Mouse (Mus musculus) liver, embryonic 13.5 days (tissue): ENCODE measurements at regions not wholly inside any gene's neighbourhood (a gene's known extent, or its start where the extent isn't known, plus 50 kb on each side); places are given as distances from the start of the nearest gene placed in this dataset.
"Not testable (repeated sequence)": the region's sequence is repeated elsewhere in the genome, so short reads cannot be mapped to it uniquely, and the experiment has no call there.

Experiments used
- ATAC-seq: fragments of 200-750 bp; cut with Nextera tagmentation; 2 replicates; pipeline ENCODE4 v1.8.0; 2017; ENCODE audit warnings: low read depth, mild to moderate bottlenecking, moderate number of reproducible peaks, moderate library complexity
- DNase-seq: peaks from one replicate; pipeline ENCODE4 v3.0.0; 2022
- H3K27ac ChIP-seq: fragments of 300-500 bp; sonication (generic); 2 replicates; pipeline ENCODE4 v1.5.1; 2015; ENCODE audit warnings: moderate library complexity, mild to moderate bottlenecking, inconsistent platforms
- H3K27me3 ChIP-seq: fragments of 300-500 bp; sonication (generic); 2 replicates; pipeline ENCODE4 v1.6.1; 2015; ENCODE audit warnings: mild to moderate bottlenecking, inconsistent platforms
- H3K36me3 ChIP-seq: fragments of 300-500 bp; sonication (generic); 2 replicates; pipeline ENCODE4 v1.6.1; 2015; ENCODE audit warnings: mild to moderate bottlenecking, inconsistent platforms
- H3K4me1 ChIP-seq: fragments of 300-500 bp; sonication (generic); replicated peaks from 2 replicates; pipeline ENCODE4 v1.6.1; 2015; ENCODE audit warnings: inconsistent platforms
- H3K4me2 ChIP-seq: fragments of 300-500 bp; sonication (generic); 2 replicates; pipeline ENCODE4 v1.6.1; 2015; ENCODE audit warnings: inconsistent platforms, mild to moderate bottlenecking, moderate library complexity
- H3K4me3 ChIP-seq: fragments of 300-500 bp; sonication (generic); replicated peaks from 2 replicates; pipeline ENCODE4 v1.5.1; 2015; ENCODE audit warnings: mild to moderate bottlenecking, inconsistent platforms
- H3K9ac ChIP-seq: fragments of 300-500 bp; sonication (generic); 2 replicates; pipeline ENCODE4 v1.6.1; 2015; ENCODE audit warnings: mild to moderate bottlenecking, inconsistent platforms
- H3K9me3 ChIP-seq: fragments of 300-500 bp; sonication (generic); replicated peaks from 2 replicates; pipeline ENCODE4 v1.6.1; 2016; ENCODE audit warnings: inconsistent platforms
- WGBS: fragments of 180-500 bp; shearing (Covaris S2); methylation state at CpG from one replicate; pipeline ENCODE4 v1.1.7; 2015; ENCODE audit not compliant: insufficient replicate concordance; 5-methylcytosine and 5-hydroxymethylcytosine counted together

GRCm38 (mm10) chr17:47250001-47250400 is 118.7 kb upstream of the Mrps10 start:
- H3K27ac ChIP-seq = no peak overlapping the region
- ATAC-seq = no peak
- DNase-seq = no peak
- H3K4me3 ChIP-seq = no peak overlapping the region
- H3K27me3 ChIP-seq = no peaks in the 10 kb centered on the region
- H3K4me1 ChIP-seq = no peaks in the 10 kb centered on the region; the same call in 1 of the 2 replicates
- no peaks in the 10 kb centered on the region for H3K9me3 ChIP-seq
- 54% methylated on average over 4 of the region's 4 CpGs for WGBS
- H3K9ac ChIP-seq = no peak overlapping the region
- H3K4me2 ChIP-seq = no peak overlapping the region
- H3K36me3 ChIP-seq = no peaks in the 10 kb centered on the region

GRCm38 (mm10) chr17:47249176-47249575 is 119.5 kb upstream of the Mrps10 start:
- Histone ChIP-seq H3K4me3 (no peak overlapping the region), H3K9me3 (no peaks in the 10 kb centered on the region), H3K36me3 (no peaks in the 10 kb centered on the region), H3K27ac (no peak overlapping the region), H3K27me3 (no peaks in the 10 kb centered on the region), H3K4me2 (no peak overlapping the region), H3K9ac (no peak overlapping the region), H3K4me1 (no peaks in the 10 kb centered on the region; the same call in 1 of the 2 replicates)
- ATAC-seq = no peak
- 69% methylated on average over 9 of the region's 9 CpGs for WGBS
- DNase-seq = no peak

GRCm38 (mm10) chr17:47248053-47248452 is 120.6 kb upstream of the Mrps10 start:
- Histone ChIP-seq H3K27me3 (no peaks in the 10 kb centered on the region), H3K4me2 (no peak overlapping the region), H3K4me3 (no peak overlapping the region), H3K27ac (no peak overlapping the region), H3K9me3 (no peaks in the 10 kb centered on the region), H3K36me3 (no peaks in the 10 kb centered on the region), H3K9ac (no peak overlapping the region), H3K4me1 (no peaks in the 10 kb centered on the region; the same call in 1 of the 2 replicates)
- WGBS = 83% methylated on average over 3 of the region's 3 CpGs
- ATAC-seq (no peak), DNase-seq (no peak)

GRCm38 (mm10) chr17:47247516-47247915 is 121.2 kb upstream of the Mrps10 start:
- DNase-seq = no peak

GRCm38 (mm10) chr17:47246605-47247004 is 122.1 kb upstream of the Mrps10 start:
- DNase-seq (no peak), ATAC-seq (no peak)
- Histone ChIP-seq H3K27ac (no peak overlapping the region), H3K9me3 (no peaks in the 10 kb centered on the region), H3K4me2 (no peak overlapping the region), H3K9ac (no peak overlapping the region), H3K4me1 (no peaks in the 10 kb centered on the region; the same call in 1 of the 2 replicates), H3K27me3 (no peaks in the 10 kb centered on the region), H3K4me3 (no peak overlapping the region), H3K36me3 (no peaks in the 10 kb centered on the region)
- WGBS = 73% methylated on average over 8 of the region's 8 CpGs

More at GRCm38 (mm10) chr17:47247516-47247915, 121.2 kb upstream of the Mrps10 start:
- Histone ChIP-seq H3K4me2 (no peak overlapping the region), H3K27ac (no peak overlapping the region), H3K9ac (no peak overlapping the region), H3K9me3 (no peaks in the 10 kb centered on the region), H3K4me3 (no peak overlapping the region), H3K4me1 (no peaks in the 10 kb centered on the region; the same call in 1 of the 2 replicates), H3K27me3 (no peaks in the 10 kb centered on the region), H3K36me3 (no peaks in the 10 kb centered on the region)
- WGBS = 72% methylated on average over 5 of the region's 5 CpGs
- no peak for ATAC-seq

- no peaks in the 10 kb centered on the region; the same call in 1 of the 2 replicates for H3K4me1 ChIP-seq
- no peaks in the 10 kb centered on the region for H3K9me3 ChIP-seq
- no peaks in the 10 kb centered on the region for H3K36me3 ChIP-seq
- 79% methylated on average over 9 of the region's 9 CpGs for WGBS
- no peaks in the 10 kb centered on the region for H3K27me3 ChIP-seq
- ATAC-seq = no peak
- no peak overlapping the region for H3K4me2 ChIP-seq
- H3K4me3 ChIP-seq = no peak overlapping the region
- no peak overlapping the region for H3K9ac ChIP-seq
- H3K27ac ChIP-seq = no peak overlapping the region
- no peak for DNase-seq
Measured at GRCm38 (mm10) chr17:47245635-47246034, 123.1 kb upstream of the Mrps10 start.

- ATAC-seq (no peak), DNase-seq (no peak)
- H3K36me3 ChIP-seq = no peaks in the 10 kb centered on the region
- WGBS = 75% methylated on average over 4 of the region's 4 CpGs
- no peak overlapping the region for H3K4me3 ChIP-seq
- no peaks in the 10 kb centered on the region for H3K9me3 ChIP-seq
- H3K27ac ChIP-seq = no peak overlapping the region
- H3K9ac ChIP-seq = no peak overlapping the region
- no peak overlapping the region for H3K4me2 ChIP-seq
- H3K4me1 ChIP-seq = no peaks in the 10 kb centered on the region
- no peaks in the 10 kb centered on the region for H3K27me3 ChIP-seq
Measured at GRCm38 (mm10) chr17:47239086-47239485, 129.6 kb upstream of the Mrps10 start.

GRCm38 (mm10) chr17:47237881-47238280 is 130.8 kb upstream of the Mrps10 start:
- H3K4me3 ChIP-seq, DNase-seq, H3K27me3 ChIP-seq, H3K9me3 ChIP-seq, H3K4me1 ChIP-seq, ATAC-seq, H3K27ac ChIP-seq, H3K4me2 ChIP-seq, H3K9ac ChIP-seq, H3K36me3 ChIP-seq: not testable (repeated sequence)
- 77% methylated on average over 3 of the region's 3 CpGs for WGBS

- 75% methylated on average over 11 of the region's 11 CpGs for WGBS
Measured at GRCm38 (mm10) chr17:47234343-47234742, 134.3 kb upstream of the Mrps10 start.

GRCm38 (mm10) chr17:47233003-47233678 is 135.5 kb upstream of the Mrps10 start:
- no peaks in the 10 kb centered on the region for H3K27me3 ChIP-seq
- ATAC-seq = no peak
- H3K4me3 ChIP-seq = no peak overlapping the region
- H3K9ac ChIP-seq = no peak overlapping the region
- H3K27ac ChIP-seq = no peak overlapping the region
- 59% methylated on average over 8 of the region's 8 CpGs for WGBS
- DNase-seq = no peak
- no peaks in the 10 kb centered on the region for H3K9me3 ChIP-seq
- H3K36me3 ChIP-seq = peaks cover 6% of the 10 kb centered on the region; the same call in 1 of the 2 replicates
- H3K4me1 ChIP-seq = no peaks in the 10 kb centered on the region
- H3K4me2 ChIP-seq = no peak overlapping the region

More at GRCm38 (mm10) chr17:47234343-47234742, 134.3 kb upstream of the Mrps10 start:
- Histone ChIP-seq H3K4me1 (no peaks in the 10 kb centered on the region), H3K9ac (no peak overlapping the region), H3K27me3 (no peaks in the 10 kb centered on the region), H3K27ac (no peak overlapping the region), H3K36me3 (peaks cover 6% of the 10 kb centered on the region; the same call in 1 of the 2 replicates), H3K9me3 (no peaks in the 10 kb centered on the region), H3K4me2 (no peak overlapping the region), H3K4me3 (no peak overlapping the region)
- DNase-seq (no peak), ATAC-seq (no peak)

GRCm38 (mm10) chr17:47230715-47231114 is 138.0 kb upstream of the Mrps10 start:
- Histone ChIP-seq H3K9ac (no peak overlapping the region), H3K9me3 (no peaks in the 10 kb centered on the region), H3K4me1 (peaks cover under 1% of the 10 kb centered on the region; the same call in 1 of the 2 replicates), H3K4me2 (no peak overlapping the region), H3K27ac (no peak overlapping the region), H3K27me3 (no peaks in the 10 kb centered on the region), H3K36me3 (peaks cover 6% of the 10 kb centered on the region; the same call in 1 of the 2 replicates), H3K4me3 (no peak overlapping the region)
- 82% methylated on average over 10 of the region's 10 CpGs for whole genome bisulfite sequencing
- ATAC-seq = no peak
- DNase-seq = no peak

- Histone ChIP-seq H3K27ac (no peak overlapping the region), H3K27me3 (no peaks in the 10 kb centered on the region), H3K36me3 (peaks cover 6% of the 10 kb centered on the region; the same call in 1 of the 2 replicates), H3K4me2 (no peak overlapping the region), H3K9me3 (no peaks in the 10 kb centered on the region), H3K9ac (no peak overlapping the region), H3K4me1 (peaks cover 5% of the 10 kb centered on the region), H3K4me3 (no peak overlapping the region)
- no peak for ATAC-seq
- DNase-seq = no peak
- 73% methylated on average over 11 of the region's 11 CpGs for WGBS
Measured at GRCm38 (mm10) chr17:47226391-47226790, 142.3 kb upstream of the Mrps10 start.
